Mouse (Mus musculus) liver, embryonic 11.5 days (tissue): Measurements from ENCODE around the gene Ip6k1. TPM values are rescaled to one million over a fixed set of nuclear protein-coding genes. Genes with fewer than 3 reads are reported as not detected.
A peak's percentile ranks its signal among the peaks of the same experiment; 100 is the strongest.

ENCODE experiments used
- ATAC-seq: fragments of 200-750 bp; cut with Nextera tagmentation; replicated peaks from 2 replicates; pipeline ENCODE4 v1.8.0; 2017; ENCODE audit warnings: moderate number of reproducible peaks, mild to moderate bottlenecking, moderate TSS enrichment, moderate library complexity; ENCODE audit not compliant: low FRiP score
- DNase-seq: peaks from one replicate; pipeline ENCODE4 v3.0.0-alpha.2; 2017; ENCODE audit warnings: low spot score
- H3K27ac ChIP-seq: fragments of 300-500 bp; sonication (generic); 2 replicates; pipeline ENCODE4 v1.5.1; 2014; ENCODE audit warnings: mild to moderate bottlenecking, low read depth, low read length, control low read depth
- H3K27me3 ChIP-seq: fragments of 300-500 bp; sonication (generic); replicated peaks from 2 replicates; pipeline ENCODE4 v1.6.1; 2014; ENCODE audit warnings: low read length, mixed read lengths; ENCODE audit not compliant: control insufficient read depth, insufficient read depth
- H3K36me3 ChIP-seq: fragments of 300-500 bp; sonication (generic); 2 replicates; pipeline ENCODE4 v1.6.1; 2014; ENCODE audit warnings: mild to moderate bottlenecking, low read length, moderate library complexity, mixed read lengths; ENCODE audit not compliant: control insufficient read depth, insufficient read depth
- H3K4me1 ChIP-seq: fragments of 300-500 bp; sonication (generic); replicated peaks from 2 replicates; pipeline ENCODE4 v1.6.1; 2014; ENCODE audit warnings: low read length, mixed read lengths; ENCODE audit not compliant: control insufficient read depth, insufficient read depth
- H3K4me2 ChIP-seq: fragments of 300-500 bp; sonication (generic); 2 replicates; pipeline ENCODE4 v1.6.1; 2014; ENCODE audit warnings: mild to moderate bottlenecking, control low read depth, moderate library complexity
- H3K4me3 ChIP-seq: fragments of 300-500 bp; sonication (generic); 2 replicates; pipeline ENCODE4 v1.5.1; 2014; ENCODE audit warnings: low read depth, low read length, control low read depth
- H3K9ac ChIP-seq: fragments of 300-500 bp; sonication (generic); 2 replicates; pipeline ENCODE4 v1.6.1; 2014; ENCODE audit warnings: low read depth, low read length, control low read depth
- H3K9me3 ChIP-seq: fragments of 300-500 bp; sonication (generic); 2 replicates; pipeline ENCODE4 v1.6.1; 2016; ENCODE audit warnings: low read length, inconsistent platforms, mixed read lengths; ENCODE audit not compliant: control insufficient read depth
- WGBS: fragments of 180-500 bp; shearing (Covaris S2); extraction: QIAGEN DNeasy Blood & Tissue Kit; methylation state at CpG from one replicate; pipeline ENCODE4 v1.1.7; 2014; 5-methylcytosine and 5-hydroxymethylcytosine counted together
- polyA plus RNA-seq: library from polyadenylated mRNA; unstranded; fragments of >200 nt; fragmentation: Nextera tagmentation; extraction: Ambion mirVana; gene quantifications from 2 replicates; pipeline ENCODE4 v1.2.1, GENCODE M21; 2014

The Ip6k1 gene
- polyA plus RNA-seq, 1 experiment from 2014 or later: 26.6 TPM

- Histone ChIP-seq H3K9ac (peak overlapping the region; percentile 50; the same call in 1 of the 2 replicates), H3K9me3 (no peaks in the 10 kb centered on the region), H3K36me3 (peaks cover 36% of the 10 kb centered on the region), H3K4me1 (peaks cover 61% of the 10 kb centered on the region), H3K27me3 (peaks cover 5% of the 10 kb centered on the region), H3K4me2 (peak overlapping the region; percentile 56), H3K27ac (peak overlapping the region; percentile 83), H3K4me3 (0 out of 2 replicates have a peak overlapping the region, but pooled peaks have one; percentile 27)
- WGBS: 47% methylated on average over 6 of the region's 6 CpGs
- DNase-seq (no peak), ATAC-seq (no peak)
These were observed 81.3 kb downstream of the Ip6k1 start for GRCm38 (mm10) chr9:108083561-108083960.

- H3K27me3 ChIP-seq: peaks cover 5% of the 10 kb centered on the region
- peak overlapping the region; percentile 83 for H3K27ac ChIP-seq
- ATAC-seq: no peak
- peaks cover 50% of the 10 kb centered on the region for H3K4me1 ChIP-seq
- no peak for DNase-seq
- peaks cover 50% of the 10 kb centered on the region for H3K36me3 ChIP-seq
- no peaks in the 10 kb centered on the region for H3K9me3 ChIP-seq
- H3K4me3 ChIP-seq: no peak overlapping the region
- WGBS: 92% methylated on average over 4 of the region's 4 CpGs
- H3K4me2 ChIP-seq: peak overlapping the region; percentile 56; the same call in 1 of the 2 replicates
- H3K9ac ChIP-seq: 0 out of 2 replicates have a peak overlapping the region, but pooled peaks have one; percentile 38
These were observed 83.0 kb downstream of the Ip6k1 start for GRCm38 (mm10) chr9:108085261-108085660.

GRCm38 (mm10) chr9:108090611-108091120 is 88.4 kb downstream of the Ip6k1 start:
- peaks cover 13% of the 10 kb centered on the region for H3K4me1 ChIP-seq
- H3K36me3 ChIP-seq: peaks cover 58% of the 10 kb centered on the region
- no peak overlapping the region for H3K27ac ChIP-seq
- no peaks in the 10 kb centered on the region for H3K9me3 ChIP-seq
- 92% methylated on average over 7 of the region's 7 CpGs for WGBS
- H3K4me2 ChIP-seq: no peak overlapping the region
- 0 out of 2 replicates have a peak overlapping the region, but pooled peaks have one; percentile 7 for H3K9ac ChIP-seq
- DNase-seq (no peak), ATAC-seq (no peak)
- H3K4me3 ChIP-seq: no peak overlapping the region
- no peaks in the 10 kb centered on the region for H3K27me3 ChIP-seq

DNA sequence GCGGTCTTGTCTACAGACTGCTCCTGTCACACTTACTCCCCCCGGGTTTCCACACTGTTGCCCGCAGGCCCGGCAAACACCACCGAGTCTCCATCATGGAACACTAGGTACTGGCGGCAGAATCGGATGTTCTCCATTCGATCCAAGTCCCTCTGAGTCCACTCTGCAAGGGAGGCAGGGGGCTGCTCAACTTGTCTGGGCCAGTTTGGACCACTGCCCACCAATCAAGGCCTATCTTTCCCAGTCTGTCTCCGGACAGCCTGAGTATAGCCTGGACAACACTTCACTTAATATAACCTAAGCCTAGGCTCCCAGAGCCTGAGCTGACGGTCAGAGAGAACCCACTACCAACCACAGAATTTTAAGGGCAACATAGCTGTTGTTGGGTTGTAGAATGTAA is 91.3 kb downstream of the Ip6k1 start:
- Histone ChIP-seq H3K9me3 (no peaks in the 10 kb centered on the region), H3K27me3 (no peaks in the 10 kb centered on the region), H3K9ac (peak overlapping the region; percentile 96), H3K27ac (peak overlapping the region; percentile 99), H3K4me3 (peak overlapping the region; percentile 92), H3K36me3 (peaks cover 37% of the 10 kb centered on the region), H3K4me1 (peaks cover 40% of the 10 kb centered on the region), H3K4me2 (peak overlapping the region; percentile 85)
- ATAC-seq (no peak), DNase-seq (no peak)
- WGBS: 63% methylated on average over 10 of the region's 10 CpGs

DNA sequence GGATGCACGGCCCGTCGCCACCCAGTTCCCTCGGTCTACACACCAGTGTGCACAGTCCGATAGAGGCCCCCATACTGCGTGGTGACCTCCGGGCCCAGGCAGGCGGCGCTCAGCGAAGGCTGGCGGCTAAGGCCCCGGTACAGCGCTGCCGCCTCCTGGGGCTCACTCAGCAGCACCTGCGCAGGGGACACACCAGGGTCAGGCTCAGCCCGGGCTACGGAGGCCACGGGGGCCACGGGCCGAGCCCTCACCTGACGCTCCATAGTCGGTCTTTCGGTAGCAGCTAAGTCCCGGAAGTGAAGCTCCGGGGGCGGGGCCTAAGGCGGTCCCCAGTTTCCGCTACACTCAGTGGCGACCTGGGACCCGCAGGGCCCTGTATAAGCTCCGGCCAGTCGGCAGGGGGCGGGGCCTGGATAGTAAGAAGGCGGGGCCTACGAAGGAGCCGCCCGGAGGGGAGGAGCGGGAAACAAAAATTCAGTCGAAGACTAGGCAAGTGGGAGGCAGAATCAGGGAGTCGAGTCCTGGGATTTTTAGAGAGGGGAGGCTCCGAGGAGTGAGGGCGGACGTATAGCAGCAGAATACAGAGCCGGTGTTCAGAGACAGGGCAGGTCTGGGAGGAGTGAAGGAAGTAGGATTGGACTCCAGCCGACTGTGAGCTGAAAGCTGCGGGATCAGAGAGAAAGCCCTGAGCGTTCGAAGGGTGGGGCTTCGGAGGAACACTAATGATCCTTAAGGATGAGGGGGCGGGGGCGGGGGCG is 92.1 kb downstream of the Ip6k1 start, which contains the start of gene Apeh:
Gene Apeh (minus strand): TSS at position 423 of the 758 bp plus-strand sequence.
- WGBS: under 1% methylated on average over 51 of the region's 52 CpGs
- no peaks in the 10 kb centered on the region for H3K27me3 ChIP-seq
- peaks cover 40% of the 10 kb centered on the region for H3K4me1 ChIP-seq
- DNase-seq (peak; percentile 98), ATAC-seq (peak; percentile 85)
- peak within 1 kb of the TSS; percentile 85 for H3K4me2 ChIP-seq
- peak within 1 kb of the TSS; percentile 96 for H3K9ac ChIP-seq
- H3K9me3 ChIP-seq: no peaks in the 10 kb centered on the region
- H3K27ac ChIP-seq: peak within 1 kb of the TSS; percentile 99
- peaks cover 30% of the 10 kb centered on the region for H3K36me3 ChIP-seq
- H3K4me3 ChIP-seq: peak within 1 kb of the TSS; percentile 92

DNA sequence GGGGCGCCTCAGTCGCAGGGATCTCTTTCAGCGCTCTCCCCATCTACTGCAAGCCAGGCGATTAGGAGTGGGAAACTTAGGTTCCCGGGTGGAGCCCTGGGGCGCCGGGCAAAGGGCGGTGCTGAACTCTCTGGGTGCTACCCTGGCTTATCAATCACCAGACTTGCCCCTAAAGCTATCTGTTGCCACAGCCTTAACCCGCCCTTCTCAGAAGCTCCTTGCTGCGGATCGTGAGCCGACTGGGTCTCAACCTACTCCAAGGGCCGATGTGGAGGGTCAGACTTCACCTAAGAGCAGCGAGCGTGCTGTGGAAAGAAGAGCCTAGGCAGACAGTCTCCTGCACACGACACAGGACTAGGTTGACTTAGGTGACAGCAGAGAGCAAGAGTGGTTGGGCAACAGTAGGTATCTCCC is 92.7 kb downstream of the Ip6k1 start:
- ATAC-seq: peak; percentile 90
- peak; percentile 77 for DNase-seq

DNA sequence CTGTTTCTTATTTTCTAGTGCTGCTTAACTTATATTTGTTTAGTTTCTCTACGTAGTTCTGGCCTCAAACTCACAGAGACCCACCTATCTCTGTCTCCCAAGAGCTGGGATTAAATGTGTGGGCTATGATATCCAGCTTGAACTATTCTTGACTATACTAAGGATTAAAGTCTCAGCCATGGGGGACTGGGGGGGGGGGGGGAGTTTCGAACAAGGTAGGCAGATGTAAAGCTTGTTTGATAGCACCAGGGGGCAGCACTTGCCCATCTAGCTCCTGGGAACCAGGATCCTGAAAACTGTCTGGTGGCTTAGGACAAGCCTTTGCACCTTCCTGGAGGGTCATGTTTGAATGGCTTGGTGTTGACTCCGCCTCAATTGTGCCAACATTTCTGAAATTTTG is 93.2 kb downstream of the Ip6k1 start:
- 11% methylated on average over 3 of the region's 3 CpGs for WGBS
- Histone ChIP-seq H3K9me3 (no peaks in the 10 kb centered on the region), H3K4me2 (peak overlapping the region; percentile 85), H3K27me3 (no peaks in the 10 kb centered on the region), H3K27ac (peak overlapping the region; percentile 99), H3K4me1 (peaks cover 40% of the 10 kb centered on the region), H3K36me3 (peaks cover 21% of the 10 kb centered on the region), H3K4me3 (peak overlapping the region; percentile 92), H3K9ac (peak overlapping the region; percentile 96)
- ATAC-seq (peak; percentile 26), DNase-seq (no peak)

More for the DNA sequence above, 92.7 kb downstream of the Ip6k1 start:
- Histone ChIP-seq H3K4me2 (peak overlapping the region; percentile 85), H3K4me3 (peak overlapping the region; percentile 92), H3K9ac (peak overlapping the region; percentile 96), H3K27ac (peak overlapping the region; percentile 99), H3K27me3 (no peaks in the 10 kb centered on the region), H3K4me1 (peaks cover 40% of the 10 kb centered on the region), H3K36me3 (peaks cover 25% of the 10 kb centered on the region), H3K9me3 (no peaks in the 10 kb centered on the region)
- 0% methylated on average over 16 of the region's 16 CpGs for WGBS

GRCm38 (mm10) chr9:108095949-108096712 is 93.8 kb downstream of the Ip6k1 start:
- peak overlapping the region; percentile 85 for H3K4me2 ChIP-seq
- no peak for ATAC-seq
- peaks cover 40% of the 10 kb centered on the region for H3K4me1 ChIP-seq
- peak overlapping the region; percentile 92 for H3K4me3 ChIP-seq
- DNase-seq: no peak
- no peaks in the 10 kb centered on the region for H3K9me3 ChIP-seq
- H3K27ac ChIP-seq: peak overlapping the region; percentile 99
- H3K36me3 ChIP-seq: peaks cover 15% of the 10 kb centered on the region
- no peaks in the 10 kb centered on the region for H3K27me3 ChIP-seq
- WGBS: 56% methylated on average over 10 of the region's 10 CpGs
- peak overlapping the region; percentile 96 for H3K9ac ChIP-seq
